Mouse (Mus musculus) embryonic facial prominence, embryonic 15.5 days (tissue): ENCODE measurements around the gene Olfr666. TPM values are rescaled to one million over a fixed set of nuclear protein-coding genes. Genes with fewer than 3 reads are reported as not detected.
"Not testable (repeated sequence)": the region's sequence is repeated elsewhere in the genome, so short reads cannot be mapped to it uniquely, and the experiment has no call there.

ENCODE experiments used
- ATAC-seq: fragments of 200-750 bp; cut with Nextera tagmentation; 2 replicates; pipeline ENCODE4 v1.8.0; 2017; ENCODE audit warnings: low read depth, moderate TSS enrichment; ENCODE audit not compliant: insufficient number of reproducible peaks, low FRiP score, low TSS enrichment
- H3K27ac ChIP-seq: fragments of 300-500 bp; sonication (generic); replicated peaks from 2 replicates; pipeline ENCODE4 v1.5.1; 2015; ENCODE audit warnings: mild to moderate bottlenecking, inconsistent platforms
- H3K27me3 ChIP-seq: fragments of 300-500 bp; sonication (generic); 2 replicates; pipeline ENCODE4 v1.6.1; 2015; ENCODE audit warnings: inconsistent platforms
- H3K36me3 ChIP-seq: fragments of 300-500 bp; sonication (generic); 2 replicates; pipeline ENCODE4 v1.6.1; 2015; ENCODE audit warnings: mild to moderate bottlenecking, inconsistent platforms
- H3K4me1 ChIP-seq: fragments of 300-500 bp; sonication (generic); 2 replicates; pipeline ENCODE4 v1.6.1; 2015; ENCODE audit warnings: inconsistent platforms
- H3K4me2 ChIP-seq: fragments of 300-500 bp; sonication (generic); replicated peaks from 2 replicates; pipeline ENCODE4 v1.6.1; 2015; ENCODE audit warnings: mild to moderate bottlenecking, inconsistent platforms
- H3K4me3 ChIP-seq: fragments of 300-500 bp; sonication (generic); replicated peaks from 2 replicates; pipeline ENCODE4 v1.5.1; 2015; ENCODE audit warnings: mild to moderate bottlenecking, inconsistent platforms
- H3K9ac ChIP-seq: fragments of 300-500 bp; sonication (generic); 2 replicates; pipeline ENCODE4 v1.6.1; 2015; ENCODE audit warnings: inconsistent platforms
- H3K9me3 ChIP-seq: fragments of 300-500 bp; sonication (generic); replicated peaks from 2 replicates; pipeline ENCODE4 v1.6.1; 2016; ENCODE audit warnings: inconsistent platforms
- WGBS: fragments of 180-500 bp; shearing (Covaris S2); methylation state at CpG from one replicate; pipeline ENCODE4 v1.1.7; 2015; 5-methylcytosine and 5-hydroxymethylcytosine counted together
- polyA plus RNA-seq: library from polyadenylated mRNA; unstranded; fragments of >200 nt; fragmentation: Nextera tagmentation; extraction: Ambion mirVana; gene quantifications from 2 replicates; pipeline ENCODE4 v1.2.1, GENCODE M21; 2015

The Olfr666 gene
- 0.22 and 0.89 TPM in 2 replicates for polyA plus RNA-seq

DNA sequence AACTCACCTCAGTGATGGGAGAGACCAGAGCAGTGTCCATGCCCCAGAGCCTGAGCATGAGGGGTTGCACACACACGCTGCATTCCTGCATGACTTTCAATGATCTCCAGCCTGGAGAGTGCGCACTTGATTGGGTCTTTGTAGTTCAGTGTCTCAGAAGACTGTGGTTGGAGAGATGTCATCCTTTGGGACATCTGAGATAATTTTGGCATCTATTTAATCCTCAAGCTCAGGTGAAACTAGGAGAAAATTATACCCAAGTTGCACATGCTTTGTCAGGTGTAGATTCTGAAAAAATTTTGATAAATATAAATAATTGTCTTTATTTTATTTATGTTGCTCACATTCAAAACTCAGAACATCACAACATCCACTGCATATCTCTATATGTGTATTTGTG lies at the start of gene Olfr666:
Gene Olfr666 (minus strand): TSS at position 101 of the 400 bp plus-strand sequence.
- ATAC-seq = no peak
- Histone ChIP-seq H3K4me3 (no peak within 1 kb of the TSS), H3K4me2 (no peak within 1 kb of the TSS), H3K9me3 (no peaks in the 10 kb centered on the region), H3K9ac (no peak within 1 kb of the TSS), H3K4me1 (no peaks in the 10 kb centered on the region), H3K27ac (no peak within 1 kb of the TSS), H3K36me3 (no peaks in the 10 kb centered on the region), H3K27me3 (no peaks in the 10 kb centered on the region)
- WGBS = 81% methylated on average over 2 of the region's 2 CpGs

DNA sequence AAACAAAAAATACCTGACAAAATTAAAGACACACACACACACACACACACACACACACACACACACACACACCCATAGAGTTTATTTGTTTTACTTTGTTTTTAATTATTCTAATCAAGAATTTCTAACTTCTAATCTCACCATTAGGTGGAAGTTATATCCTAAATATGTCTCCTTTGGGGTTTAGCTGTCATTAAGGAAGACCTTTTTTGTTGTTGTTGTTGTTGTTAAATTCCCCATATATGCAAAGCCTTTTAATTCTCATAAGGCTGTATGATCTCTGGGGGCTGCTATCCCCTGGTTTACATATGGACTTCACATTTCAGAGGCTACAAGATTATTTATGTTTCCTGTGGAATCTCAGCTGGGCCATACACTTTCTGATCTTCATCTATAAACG lies 38.2 kb upstream of the Olfr666 start, which contains the start of gene Olfr669:
Gene Olfr669 (plus strand): TSS at position 301 of the 400 bp plus-strand sequence.
- Histone ChIP-seq H3K27me3 (no peaks in the 10 kb centered on the region), H3K9me3 (no peaks in the 10 kb centered on the region), H3K9ac (no peak within 1 kb of the TSS), H3K27ac (no peak within 1 kb of the TSS), H3K4me1 (no peaks in the 10 kb centered on the region), H3K36me3 (no peaks in the 10 kb centered on the region), H3K4me2 (no peak within 1 kb of the TSS), H3K4me3 (no peak within 1 kb of the TSS)
- WGBS = 90% methylated on average over 1 of the region's 1 CpGs
- ATAC-seq = no peak

- no peak for ATAC-seq
- no peak within 1 kb of the TSS for H3K27ac ChIP-seq
- WGBS = 78% methylated on average over 1 of the region's 1 CpGs
- H3K4me2 ChIP-seq = no peak within 1 kb of the TSS
- no peaks in the 10 kb centered on the region for H3K9me3 ChIP-seq
- H3K4me1 ChIP-seq = no peaks in the 10 kb centered on the region
- H3K4me3 ChIP-seq = no peak within 1 kb of the TSS
- H3K27me3 ChIP-seq = no peaks in the 10 kb centered on the region
- no peak within 1 kb of the TSS for H3K9ac ChIP-seq
- no peaks in the 10 kb centered on the region for H3K36me3 ChIP-seq
Observed at GRCm38 (mm10) chr7:104927957-104928356, 32.2 kb upstream of the Olfr666 start, which contains the start of gene Olfr668. TSS of gene Olfr668 (minus strand) at chr7:104928057.

GRCm38 (mm10) chr7:104921382-104921781 lies 25.6 kb upstream of the Olfr666 start, which contains the start of gene Olfr667:
TSS of gene Olfr667 (minus strand) at chr7:104921482.
- 88% methylated on average over 1 of the region's 1 CpGs for WGBS
- H3K9ac ChIP-seq = no peak within 1 kb of the TSS
- H3K4me1 ChIP-seq = no peaks in the 10 kb centered on the region

DNA sequence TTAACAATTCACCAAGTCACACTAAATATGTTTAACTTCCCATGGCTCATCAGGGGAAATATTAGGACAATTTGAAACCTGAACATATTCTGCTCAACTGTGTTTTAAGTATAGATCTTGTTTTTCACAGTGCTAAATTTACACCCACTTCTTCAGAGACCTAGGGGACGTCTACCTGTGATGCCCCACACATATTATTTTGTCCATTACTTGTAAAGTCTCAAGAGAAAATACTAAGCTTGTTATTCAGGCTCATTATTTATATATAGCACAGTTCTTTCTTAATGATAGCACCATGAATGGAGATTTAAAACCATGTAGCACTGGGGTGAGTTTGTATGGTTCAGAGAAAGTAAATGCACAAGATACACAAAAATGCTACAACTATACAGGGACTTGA lies 18.0 kb downstream of the Olfr666 start, which contains the start of gene Olfr665:
Gene Olfr665 (plus strand): TSS at position 301 of the 400 bp plus-strand sequence.
- H3K4me1 ChIP-seq = no peaks in the 10 kb centered on the region
- H3K27me3 ChIP-seq = no peaks in the 10 kb centered on the region
- H3K36me3 ChIP-seq = no peaks in the 10 kb centered on the region
- H3K9ac ChIP-seq = no peak within 1 kb of the TSS
- H3K27ac ChIP-seq = no peak within 1 kb of the TSS
- no peak within 1 kb of the TSS for H3K4me3 ChIP-seq
- ATAC-seq = no peak
- H3K9me3 ChIP-seq = no peaks in the 10 kb centered on the region
- H3K4me2 ChIP-seq = no peak within 1 kb of the TSS
- whole genome bisulfite sequencing = 23% methylated on average over 1 of the region's 1 CpGs

More at GRCm38 (mm10) chr7:104921382-104921781, 25.6 kb upstream of the Olfr666 start, which contains the start of gene Olfr667:
- Histone ChIP-seq H3K27ac (no peak within 1 kb of the TSS), H3K4me2 (no peak within 1 kb of the TSS), H3K27me3 (no peaks in the 10 kb centered on the region), H3K36me3 (no peaks in the 10 kb centered on the region), H3K9me3 (no peaks in the 10 kb centered on the region), H3K4me3 (no peak within 1 kb of the TSS)
- ATAC-seq = no peak

DNA sequence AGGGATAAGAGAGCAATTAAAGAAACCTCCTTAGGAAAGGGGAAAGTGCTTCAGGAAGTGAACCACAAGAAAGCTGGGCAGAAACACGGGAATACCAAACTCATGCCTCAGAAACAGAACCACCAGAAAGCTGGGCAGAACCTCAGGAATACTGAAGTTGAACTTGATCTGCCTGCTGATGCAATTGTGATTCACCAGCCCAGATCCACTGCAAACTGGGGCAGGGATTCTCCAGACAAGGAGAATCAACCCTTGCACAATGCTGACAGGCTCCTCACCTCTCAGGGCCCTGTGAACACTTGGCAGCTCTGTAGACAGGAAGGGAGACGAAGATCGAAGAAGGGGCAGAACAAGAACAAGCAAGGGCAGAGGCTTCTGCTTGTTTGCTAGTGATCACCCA lies 34.4 kb downstream of the Olfr666 start:
- Histone ChIP-seq H3K36me3 (no peaks in the 10 kb centered on the region), H3K27ac (no peak overlapping the region), H3K27me3 (no peaks in the 10 kb centered on the region), H3K4me3 (no peak overlapping the region), H3K4me2 (no peak overlapping the region), H3K4me1 (no peaks in the 10 kb centered on the region), H3K9me3 (no peaks in the 10 kb centered on the region), H3K9ac (no peak overlapping the region)
- 87% methylated on average over 3 of the region's 3 CpGs for WGBS
- no peak for ATAC-seq

- Histone ChIP-seq H3K4me1 (no peaks in the 10 kb centered on the region), H3K27ac (no peak overlapping the region), H3K9ac (no peak overlapping the region), H3K27me3 (no peaks in the 10 kb centered on the region), H3K9me3 (no peaks in the 10 kb centered on the region), H3K4me3 (no peak overlapping the region), H3K4me2 (no peak overlapping the region), H3K36me3 (no peaks in the 10 kb centered on the region)
- 69% methylated on average over 1 of the region's 1 CpGs for WGBS
- ATAC-seq = no peak
Observed at GRCm38 (mm10) chr7:104857683-104858082, 38.1 kb downstream of the Olfr666 start.

- not testable (repeated sequence) for H3K9me3 ChIP-seq, ATAC-seq, H3K4me3 ChIP-seq, H3K27me3 ChIP-seq, H3K4me2 ChIP-seq, H3K36me3 ChIP-seq, H3K4me1 ChIP-seq, H3K27ac ChIP-seq, H3K9ac ChIP-seq
- WGBS = 76% methylated on average over 2 of the region's 2 CpGs
Observed at GRCm38 (mm10) chr7:104856709-104857108, 39.0 kb downstream of the Olfr666 start, which contains the start of gene Usp17la. TSS of gene Usp17la (plus strand) at chr7:104857009.

- Histone ChIP-seq H3K9ac (no peak overlapping the region), H3K4me2 (no peak overlapping the region), H3K4me1 (no peaks in the 10 kb centered on the region), H3K9me3 (no peaks in the 10 kb centered on the region), H3K4me3 (no peak overlapping the region), H3K27ac (no peak overlapping the region), H3K27me3 (no peaks in the 10 kb centered on the region), H3K36me3 (no peaks in the 10 kb centered on the region)
- ATAC-seq = no peak
- WGBS = 84% methylated on average over 3 of the region's 3 CpGs
Observed at GRCm38 (mm10) chr7:104855248-104855750, 40.5 kb downstream of the Olfr666 start.

GRCm38 (mm10) chr7:104851546-104851945 lies 44.2 kb downstream of the Olfr666 start:
- not testable (repeated sequence) for H3K4me2 ChIP-seq, H3K27ac ChIP-seq, H3K4me1 ChIP-seq, H3K4me3 ChIP-seq, H3K9me3 ChIP-seq, H3K9ac ChIP-seq, ATAC-seq, H3K36me3 ChIP-seq, H3K27me3 ChIP-seq
- 27% methylated on average over 2 of the region's 2 CpGs for WGBS

- H3K9me3 ChIP-seq = no peaks in the 10 kb centered on the region
- H3K9ac ChIP-seq = no peak overlapping the region
- no peak overlapping the region for H3K4me3 ChIP-seq
- WGBS = 73% methylated on average over 1 of the region's 1 CpGs
- no peaks in the 10 kb centered on the region for H3K27me3 ChIP-seq
- H3K4me1 ChIP-seq = no peaks in the 10 kb centered on the region
- no peak overlapping the region for H3K27ac ChIP-seq
- ATAC-seq = no peak
- no peak overlapping the region for H3K4me2 ChIP-seq
- no peaks in the 10 kb centered on the region for H3K36me3 ChIP-seq
Observed at GRCm38 (mm10) chr7:104843731-104844287, 51.9 kb downstream of the Olfr666 start.

DNA sequence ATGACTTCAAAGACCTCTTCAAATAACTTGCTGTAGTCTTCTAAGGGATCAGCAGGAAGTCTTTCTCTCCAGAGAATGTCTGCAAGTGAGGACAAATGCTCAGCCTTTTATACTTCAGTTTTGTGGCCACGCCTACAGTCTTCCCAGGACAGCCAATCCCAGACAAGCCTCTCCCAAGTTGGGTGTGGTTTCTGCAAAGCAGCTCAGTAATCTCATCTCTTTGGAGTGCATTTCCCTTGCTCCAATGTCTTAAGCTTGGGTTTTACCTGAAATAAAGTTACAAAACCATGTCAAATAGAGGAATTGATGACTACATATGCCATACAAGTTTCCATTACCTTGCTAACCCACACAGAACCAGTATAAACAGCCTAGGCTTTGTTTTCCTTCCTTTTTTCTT lies 53.2 kb downstream of the Olfr666 start, which contains the start of gene Usp17lb:
Gene Usp17lb (minus strand): TSS at position 101 of the 400 bp plus-strand sequence.
- H3K4me1 ChIP-seq = no peaks in the 10 kb centered on the region
- H3K4me2 ChIP-seq = no peak within 1 kb of the TSS
- no peak within 1 kb of the TSS for H3K9ac ChIP-seq
- H3K9me3 ChIP-seq = no peaks in the 10 kb centered on the region
- 58% methylated on average over 1 of the region's 1 CpGs for WGBS
- no peak within 1 kb of the TSS for H3K27ac ChIP-seq
- no peaks in the 10 kb centered on the region for H3K27me3 ChIP-seq
- no peaks in the 10 kb centered on the region for H3K36me3 ChIP-seq
- ATAC-seq = no peak
- H3K4me3 ChIP-seq = no peak within 1 kb of the TSS
